Mouse (Mus musculus) thymus, adult 2 months (tissue): ENCODE results near the gene Raly. TPM values are rescaled to one million over a fixed set of nuclear protein-coding genes. Genes with fewer than 3 reads are reported as not detected.

Source experiments
- DNase-seq: peaks from one replicate; pipeline ENCODE4 v3.0.0; 2021
- H3K27ac ChIP-seq: fragments of 200-500 bp; 2 replicates; pipeline ENCODE4 v1.5.1; 2012; ENCODE audit warnings: low read length, control low read depth; ENCODE audit not compliant: control insufficient read depth, insufficient read depth
- H3K27me3 ChIP-seq: fragments of 200-500 bp; 2 replicates; pipeline ENCODE4 v1.6.1; 2012; ENCODE audit warnings: mild to moderate bottlenecking, low read length, moderate library complexity, mixed read lengths; ENCODE audit not compliant: control insufficient read depth, insufficient read depth
- H3K36me3 ChIP-seq: fragments of 200-500 bp; 2 replicates; pipeline ENCODE4 v1.6.1; 2012; ENCODE audit warnings: mild to moderate bottlenecking, low read length, moderate library complexity; ENCODE audit not compliant: control insufficient read depth, insufficient read depth
- H3K4me1 ChIP-seq: fragments of 200-500 bp; replicated peaks from 2 replicates; pipeline ENCODE4 v1.6.1; 2012; ENCODE audit warnings: low read length; ENCODE audit not compliant: control insufficient read depth, insufficient read depth
- H3K4me3 ChIP-seq: fragments of 200-500 bp; 2 replicates; pipeline ENCODE4 v1.5.1; 2012; ENCODE audit warnings: mild to moderate bottlenecking, low read length, control low read depth, moderate library complexity; ENCODE audit not compliant: control insufficient read depth, insufficient read depth
- CTCF ChIP-seq: fragments of 200-500 bp; IDR thresholded peaks from 2 replicates; pipeline ENCODE4 v1.5.1; 2012; ENCODE audit warnings: mild to moderate bottlenecking, control low read depth, low read length, moderate library complexity, borderline replicate concordance; ENCODE audit not compliant: control insufficient read depth, poor library complexity, insufficient read depth; ENCODE audit errors: extremely low read depth
- POLR2A ChIP-seq: fragments of 200-500 bp; IDR thresholded peaks from 2 replicates; pipeline ENCODE4 v1.6.1; 2012; ENCODE audit warnings: mild to moderate bottlenecking, low read length, control low read depth, moderate library complexity; ENCODE audit not compliant: control insufficient read depth, poor library complexity, insufficient read depth; ENCODE audit errors: extremely low read depth
- WGBS: fragments of 180-500 bp; shearing (Covaris S2); methylation state at CpG from one replicate; pipeline ENCODE4 v1.1.7; 2018; 5-methylcytosine and 5-hydroxymethylcytosine counted together
- polyA plus RNA-seq: library from polyadenylated mRNA; depleted of rRNA; stranded (reverse); fragments of >200 nt; gene quantifications from 2 replicates; pipeline ENCODE4 v1.2.3, GENCODE M21; 2012

Raly gene
- polyA plus RNA-seq, 1 experiment, result 437 TPM

GRCm38 (mm10) chr2:154782361-154782760 is 8.5 kb upstream of the Raly start:
- H3K36me3 ChIP-seq, result no peaks in the 10 kb centered on the region
- no peaks in the 10 kb centered on the region for H3K27me3 ChIP-seq
- TF ChIP-seq CTCF, result no peak
- 89% methylated on average over 4 of the region's 4 CpGs for WGBS
- H3K4me1 ChIP-seq, result no peaks in the 10 kb centered on the region
- no peak for DNase-seq
- no peak overlapping the region for H3K27ac ChIP-seq
- no peak overlapping the region for H3K4me3 ChIP-seq

GRCm38 (mm10) chr2:154782856-154783650 is 7.8 kb upstream of the Raly start:
- no peak overlapping the region for H3K4me3 ChIP-seq
- no peaks in the 10 kb centered on the region for H3K27me3 ChIP-seq
- no peaks in the 10 kb centered on the region for H3K36me3 ChIP-seq
- TF ChIP-seq POLR2A, result no peak
- no peak for TF ChIP-seq CTCF
- no peak overlapping the region for H3K27ac ChIP-seq
- no peaks in the 10 kb centered on the region for H3K4me1 ChIP-seq
- 95% methylated on average over 17 of the region's 17 CpGs for WGBS
- DNase-seq, result no peak

- no peak overlapping the region for H3K27ac ChIP-seq
- H3K4me1 ChIP-seq, result no peaks in the 10 kb centered on the region
- WGBS, result 63% methylated on average over 3 of the region's 3 CpGs
- TF ChIP-seq POLR2A (no peak), CTCF (no peak)
- no peaks in the 10 kb centered on the region for H3K27me3 ChIP-seq
- no peaks in the 10 kb centered on the region for H3K36me3 ChIP-seq
- H3K4me3 ChIP-seq, result no peak overlapping the region
- DNase-seq, result no peak
Measured at GRCm38 (mm10) chr2:154785284-154785683, 5.6 kb upstream of the Raly start.

- no peak overlapping the region for H3K27ac ChIP-seq
- H3K36me3 ChIP-seq, result no peaks in the 10 kb centered on the region
- TF ChIP-seq CTCF, result no peak
- no peak for TF ChIP-seq POLR2A
- 87% methylated on average over 3 of the region's 3 CpGs for WGBS
- no peaks in the 10 kb centered on the region for H3K27me3 ChIP-seq
- H3K4me3 ChIP-seq, result no peak overlapping the region
- no peaks in the 10 kb centered on the region for H3K4me1 ChIP-seq
- DNase-seq, result no peak
Measured at GRCm38 (mm10) chr2:154786187-154786586, 4.7 kb upstream of the Raly start.

GRCm38 (mm10) chr2:154786776-154787175 is 4.1 kb upstream of the Raly start:
- no peaks in the 10 kb centered on the region for H3K4me1 ChIP-seq
- 95% methylated on average over 11 of the region's 11 CpGs for WGBS

GRCm38 (mm10) chr2:154789381-154789780 is 1.5 kb upstream of the Raly start:
- 93% methylated on average over 6 of the region's 6 CpGs for WGBS
- no peak for DNase-seq
- peaks cover 3% of the 10 kb centered on the region; the same call in 1 of the 2 replicates for H3K4me1 ChIP-seq

More at GRCm38 (mm10) chr2:154786776-154787175, 4.1 kb upstream of the Raly start:
- Histone ChIP-seq H3K27me3 (no peaks in the 10 kb centered on the region), H3K36me3 (no peaks in the 10 kb centered on the region), H3K27ac (no peak overlapping the region), H3K4me3 (no peak overlapping the region)
- DNase-seq, result no peak
- no peak for TF ChIP-seq POLR2A
- TF ChIP-seq CTCF, result no peak

More at GRCm38 (mm10) chr2:154789381-154789780, 1.5 kb upstream of the Raly start:
- no peaks in the 10 kb centered on the region for H3K36me3 ChIP-seq
- no peak overlapping the region for H3K4me3 ChIP-seq
- TF ChIP-seq CTCF, result no peak
- no peak for TF ChIP-seq POLR2A
- no peak overlapping the region for H3K27ac ChIP-seq
- no peaks in the 10 kb centered on the region for H3K27me3 ChIP-seq
